Mouse (Mus musculus) gastrocnemius, postnatal 36 days (tissue): ENCODE measurements at regions not wholly inside any gene's neighbourhood (a gene's known extent, or its start where the extent isn't known, plus 50 kb on each side); places are given as distances from the start of the nearest gene placed in this dataset.

ENCODE experiments used
- DNase-seq, 2 experiments: peaks; one replicate each; pipeline ENCODE4 v3.0.0; 2022
- intact Hi-C: fragments of 180-260 bp; cut with DNase I; formaldehyde crosslinking; loops from one replicate; pipeline ENCODE4 v1.15.1; 2025

GRCm38 (mm10) chr7:50993707-50994106 lies 394.7 kb downstream of the 4933405O20Rik start:
- no peak for DNase-seq
- intact Hi-C loops: no loop called here

- no peak for DNase-seq
- intact Hi-C loops: no loop called here
These were observed 443.1 kb downstream of the 4933405O20Rik start for GRCm38 (mm10) chr7:51041899-51042667.

- intact Hi-C loops: no loop called here
- DNase-seq: no peak
These were observed 452.5 kb downstream of the 4933405O20Rik start for GRCm38 (mm10) chr7:51051496-51051895.

GRCm38 (mm10) chr7:51068376-51068775 lies 442.5 kb upstream of the Ano5 start:
- DNase-seq: no peak
- intact Hi-C loops: no loop called here

- DNase-seq: no peak
- intact Hi-C loops: no loop called here
These were observed 417.1 kb upstream of the Ano5 start for GRCm38 (mm10) chr7:51093774-51094173.

GRCm38 (mm10) chr7:51101166-51101565 lies 409.7 kb upstream of the Ano5 start:
- no peak for DNase-seq
- intact Hi-C loops: no loop called here

- DNase-seq: no peak
- intact Hi-C loops: no loop called here
These were observed 370.0 kb upstream of the Ano5 start for GRCm38 (mm10) chr7:51140796-51141195.

GRCm38 (mm10) chr7:51175211-51175610 lies 335.6 kb upstream of the Ano5 start:
- intact Hi-C loops: no loop called here
- DNase-seq: no peak

- intact Hi-C loops: no loop called here
- no peak for DNase-seq
These were observed 295.2 kb upstream of the Ano5 start for GRCm38 (mm10) chr7:51215487-51216232.

- intact Hi-C loops: no loop called here
- DNase-seq: no peak
These were observed 294.6 kb upstream of the Ano5 start for GRCm38 (mm10) chr7:51216233-51216605.

GRCm38 (mm10) chr7:51221351-51221750 lies 289.5 kb upstream of the Ano5 start:
- no peak for DNase-seq
- intact Hi-C loops: no loop called here

- intact Hi-C loops: no loop called here
- no peak for DNase-seq
These were observed 289.0 kb upstream of the Ano5 start for GRCm38 (mm10) chr7:51221806-51222205.

- intact Hi-C loops: no loop called here
- no peak for DNase-seq
These were observed 283.7 kb upstream of the Ano5 start for GRCm38 (mm10) chr7:51227136-51227535.

GRCm38 (mm10) chr7:51234616-51235015 lies 276.2 kb upstream of the Ano5 start:
- intact Hi-C loops: no loop called here

GRCm38 (mm10) chr7:51247695-51248094 lies 263.1 kb upstream of the Ano5 start:
- intact Hi-C loops: no loop called here

More at GRCm38 (mm10) chr7:51234616-51235015, 276.2 kb upstream of the Ano5 start:
- DNase-seq: no peak

GRCm38 (mm10) chr7:51254461-51254860 lies 256.4 kb upstream of the Ano5 start:
- no peak for DNase-seq
- intact Hi-C loops: loop anchor here (5.0 kb wide), 1 partner anchor 33 kb away; no protein-coding TSS in a partner anchor

More at GRCm38 (mm10) chr7:51247695-51248094, 263.1 kb upstream of the Ano5 start:
- DNase-seq: no peak

GRCm38 (mm10) chr7:51259160-51259831 lies 251.5 kb upstream of the Ano5 start:
- no peak for DNase-seq

GRCm38 (mm10) chr7:51264166-51264565 lies 246.7 kb upstream of the Ano5 start:
- DNase-seq: no peak
- intact Hi-C loops: no loop called here

More at GRCm38 (mm10) chr7:51259160-51259831, 251.5 kb upstream of the Ano5 start:
- intact Hi-C loops: no loop called here

GRCm38 (mm10) chr7:51265896-51266295 lies 244.9 kb upstream of the Ano5 start:
- no peak for DNase-seq
- intact Hi-C loops: no loop called here

- DNase-seq: no peak
- intact Hi-C loops: no loop called here
These were observed 243.9 kb upstream of the Ano5 start for GRCm38 (mm10) chr7:51266879-51267278.

- intact Hi-C loops: no loop called here
- no peak for DNase-seq
These were observed 242.1 kb upstream of the Ano5 start for GRCm38 (mm10) chr7:51268743-51269142.
